Mouse (Mus musculus): ENCODE measurements around the gene Hamp.
A peak's percentile ranks its signal among the peaks of the same experiment; 100 is the strongest.

Gene Hamp

DNA sequence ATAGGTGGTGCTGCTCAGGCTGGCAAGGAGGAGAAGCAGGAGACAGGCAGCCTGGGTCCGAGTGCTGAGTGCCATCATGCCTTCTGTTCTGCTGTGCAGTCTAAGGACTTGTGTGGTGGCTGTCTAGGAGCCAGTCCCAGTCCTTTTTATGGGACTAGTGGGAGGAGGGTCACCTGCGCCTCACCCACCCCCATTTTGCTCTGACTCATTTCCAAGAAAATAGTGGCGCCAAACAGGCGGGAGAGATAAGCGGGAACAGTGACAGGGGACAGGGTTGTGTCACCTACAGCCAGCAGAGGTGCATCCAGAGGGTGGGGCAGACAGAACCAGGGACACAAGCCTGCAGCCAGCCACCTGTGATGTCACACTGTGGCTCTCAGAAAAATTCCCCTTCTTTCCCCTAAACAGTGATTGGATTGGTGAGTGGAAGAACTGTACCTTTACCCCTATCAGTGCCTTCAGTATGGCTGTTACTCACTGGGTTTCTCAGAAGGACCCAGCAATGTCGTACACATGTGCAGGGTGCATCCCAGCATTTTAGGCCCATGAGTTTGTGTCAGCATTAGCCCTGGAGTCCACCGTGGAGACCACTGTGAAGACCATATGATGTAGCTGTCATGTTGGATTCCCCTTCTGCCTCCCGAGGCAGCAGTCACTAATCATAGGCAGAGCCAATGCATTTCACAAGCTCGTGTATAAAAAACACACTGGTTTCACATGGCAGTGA, at the start of gene Hamp:
Gene Hamp, minus strand, starts transcription at position 124 of the 727 bp plus-strand sequence.
- DNase-seq (ENCODE audit: low spot score in 2 of 2), result no peak

DNA sequence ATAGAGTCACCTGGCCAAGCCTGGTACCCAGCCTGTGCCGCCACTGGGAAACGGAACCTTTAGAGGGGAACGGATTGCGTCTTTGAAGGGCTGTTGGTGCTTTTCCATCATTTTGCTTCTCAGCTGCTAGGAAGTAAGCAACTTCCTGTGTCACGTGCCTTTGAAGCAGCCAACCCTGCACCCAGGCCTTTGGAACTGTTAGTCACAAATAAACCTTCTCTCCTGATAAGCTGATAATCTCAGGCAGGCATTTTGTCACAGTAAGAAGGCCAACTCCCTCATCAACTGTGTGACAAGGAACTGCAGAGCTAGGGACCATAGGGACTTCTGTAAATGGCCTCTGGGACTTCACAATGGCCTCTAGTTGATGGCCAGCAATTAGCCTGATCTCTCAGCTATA, 48.3 kb upstream of the Hamp start:
- no peak for DNase-seq (ENCODE audit: low spot score in 2 of 2)

DNA sequence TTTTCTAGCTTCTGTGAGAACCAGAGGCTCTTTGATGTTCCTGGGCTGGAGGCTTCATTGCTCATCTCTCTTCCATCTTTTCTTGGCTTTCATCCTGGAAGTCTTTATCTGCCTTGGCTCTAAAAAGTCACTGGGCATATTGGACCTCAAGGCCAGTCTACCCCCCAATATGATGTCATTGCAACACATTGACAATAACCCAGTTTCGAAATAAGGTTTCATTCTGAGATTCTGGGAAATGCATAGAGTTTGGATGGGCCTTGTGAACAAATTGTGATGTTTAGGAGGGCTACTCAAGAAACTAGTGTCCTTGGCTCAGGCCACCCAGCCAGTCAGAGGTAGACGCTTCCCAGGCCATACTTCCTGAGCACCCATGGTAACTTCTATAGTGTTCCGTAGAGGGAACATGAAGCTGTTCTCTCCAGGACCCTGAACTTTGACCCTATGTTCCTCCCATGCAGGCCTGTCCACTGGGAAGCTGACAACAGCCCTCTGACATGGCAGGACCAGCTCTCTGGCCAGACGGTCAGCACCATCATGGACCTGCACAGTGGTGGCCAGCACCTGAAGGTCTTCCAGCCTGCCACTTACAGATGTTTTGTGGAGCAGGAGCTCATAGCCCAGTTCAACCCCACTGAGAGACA, 44.8 kb upstream of the Hamp start:
- DNase-seq (ENCODE audit: low spot score in 2 of 2), result no peak

DNA sequence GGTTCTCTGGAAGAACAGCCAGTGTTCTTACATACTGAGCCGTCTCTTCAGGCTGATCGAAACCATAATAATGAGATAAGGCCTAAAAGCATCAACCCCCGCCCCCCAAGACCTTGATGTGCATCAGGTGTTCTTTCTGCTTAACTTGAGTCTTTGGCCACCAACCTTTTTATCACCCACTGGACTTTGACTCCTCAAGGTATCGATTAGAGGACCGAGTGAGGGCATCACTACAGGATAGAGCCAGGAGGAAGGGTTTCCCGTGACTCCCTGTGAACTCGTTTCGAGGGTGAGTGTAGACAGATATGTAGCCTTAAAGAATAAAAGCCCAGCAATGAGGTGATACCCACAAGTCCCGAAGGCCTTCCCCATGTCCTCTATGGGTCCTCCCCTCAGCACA, 41.5 kb upstream of the Hamp start:
- no peak for DNase-seq (ENCODE audit: low spot score in 2 of 2)

DNA sequence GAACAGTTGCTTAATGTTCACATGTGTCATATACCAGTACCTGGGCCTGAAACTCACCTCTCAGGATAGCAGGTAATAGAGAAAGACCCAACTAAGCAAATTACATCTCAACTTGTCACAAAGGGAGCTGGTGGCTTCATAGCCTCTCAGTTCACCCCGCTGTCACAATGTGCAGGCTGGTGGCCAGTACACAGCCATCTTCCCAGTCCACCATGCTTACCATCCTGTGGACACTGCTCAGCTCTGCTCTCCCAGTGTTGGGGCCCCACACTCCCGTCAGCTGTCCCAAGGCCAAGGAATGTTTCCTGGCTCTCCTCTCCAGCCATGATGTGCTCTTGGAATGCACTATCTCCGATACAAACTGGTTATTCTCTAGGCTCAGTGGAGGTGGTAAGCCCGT, 37.9 kb upstream of the Hamp start:
- DNase-seq (ENCODE audit: low spot score in 2 of 2), result no peak

DNA sequence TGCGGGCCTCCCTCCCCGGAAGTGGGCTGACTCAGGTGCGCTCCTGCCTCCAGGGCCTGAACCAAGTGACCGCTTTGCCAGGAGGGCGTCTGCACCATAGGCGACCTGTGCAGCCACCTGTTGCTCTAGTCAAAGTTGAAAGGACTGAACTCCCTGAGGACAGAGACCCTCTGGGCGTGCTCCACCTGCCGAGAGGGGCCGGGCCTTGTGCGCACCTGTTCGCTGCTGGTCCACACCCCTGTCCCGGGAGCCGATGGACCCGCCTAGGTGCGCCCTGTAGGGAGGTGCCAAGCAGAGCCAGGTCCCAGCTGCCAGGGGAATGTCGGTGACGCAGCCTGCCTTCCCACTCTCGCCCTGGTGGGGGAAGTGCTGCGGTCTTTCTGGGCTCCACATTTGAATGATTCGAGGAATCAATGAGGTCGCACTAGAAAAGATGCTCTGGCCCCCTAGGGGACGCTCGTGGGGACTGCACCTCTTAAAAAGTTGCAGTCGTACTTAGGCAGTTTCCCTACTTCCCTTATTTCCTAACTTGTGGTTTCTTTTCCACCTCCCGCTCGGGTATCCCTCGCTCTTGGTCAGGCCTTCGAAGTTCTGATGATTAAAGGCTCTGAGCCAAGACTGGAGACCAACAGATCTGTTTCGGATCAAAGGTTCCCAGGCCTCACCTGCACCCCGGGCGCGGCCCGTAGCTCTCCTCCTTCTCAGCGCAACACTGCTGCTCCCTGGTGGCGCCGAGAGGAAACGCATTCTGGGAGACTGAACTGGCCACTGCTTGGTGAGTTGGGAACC, 29.9 kb upstream of the Hamp start, which contains the start of gene Fam187b:
Gene Fam187b, plus strand, starts transcription at position 290 of the 789 bp plus-strand sequence.
- DNase-seq (ENCODE audit: low spot score in 2 of 2), result peak; percentile 83 to 87

DNA sequence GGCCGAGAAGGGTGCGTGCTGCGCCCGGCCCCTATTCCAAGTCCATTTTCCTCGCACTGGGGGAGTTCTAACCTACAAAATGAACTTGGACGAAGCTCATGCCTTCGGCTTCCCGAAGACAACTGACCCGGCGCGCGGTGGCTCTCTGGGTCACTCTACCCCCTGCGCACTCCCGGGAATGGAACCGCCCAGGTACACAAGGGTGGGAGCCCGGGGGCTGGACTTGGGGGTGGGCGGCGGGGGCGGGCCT, 29.3 kb upstream of the Hamp start, which contains the start of gene Lsr:
Gene Lsr, minus strand, starts transcription at position 214 of the 250 bp plus-strand sequence.
- no peak for DNase-seq (ENCODE audit: low spot score in 2 of 2)

DNA sequence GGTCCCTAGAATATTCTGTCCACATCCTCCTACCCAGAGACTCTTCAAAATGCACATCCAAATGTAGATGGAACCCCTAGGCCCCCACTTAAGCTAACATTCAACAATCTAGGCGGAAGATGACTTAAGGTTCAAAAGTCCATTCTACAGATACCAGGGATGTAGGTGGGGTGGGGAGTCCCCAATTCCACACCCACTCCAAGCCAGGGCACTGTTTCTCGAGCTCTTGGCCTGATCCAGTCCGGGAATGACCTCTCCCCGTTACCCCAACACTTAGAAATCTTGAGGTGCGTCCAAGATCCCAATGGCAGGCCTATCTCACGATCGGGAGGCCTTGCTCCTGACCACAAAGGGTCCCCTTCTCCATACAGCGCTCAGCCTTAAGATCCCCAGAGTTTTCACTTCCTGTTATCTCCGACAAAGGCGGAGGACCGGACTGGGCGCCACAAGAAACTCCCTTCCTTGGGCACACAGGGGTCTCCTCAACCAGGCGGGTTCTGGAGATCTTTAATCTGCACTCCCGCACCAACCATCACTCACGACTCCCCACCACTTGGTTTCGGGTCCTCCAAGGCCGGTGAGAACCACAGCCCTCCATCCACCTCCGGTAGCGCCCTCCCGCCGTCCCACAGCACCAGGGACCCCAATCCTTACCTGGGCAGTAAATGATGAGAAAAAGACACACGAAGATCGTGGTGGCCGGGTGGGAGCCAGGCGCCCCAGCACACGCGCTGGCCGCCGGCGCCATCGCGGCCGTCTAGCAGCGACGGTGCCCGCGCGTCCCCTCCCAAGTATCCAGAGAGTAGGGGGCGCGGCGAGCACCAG, 28.8 kb upstream of the Hamp start:
- DNase-seq (ENCODE audit: low spot score in 2 of 2), result no peak

DNA sequence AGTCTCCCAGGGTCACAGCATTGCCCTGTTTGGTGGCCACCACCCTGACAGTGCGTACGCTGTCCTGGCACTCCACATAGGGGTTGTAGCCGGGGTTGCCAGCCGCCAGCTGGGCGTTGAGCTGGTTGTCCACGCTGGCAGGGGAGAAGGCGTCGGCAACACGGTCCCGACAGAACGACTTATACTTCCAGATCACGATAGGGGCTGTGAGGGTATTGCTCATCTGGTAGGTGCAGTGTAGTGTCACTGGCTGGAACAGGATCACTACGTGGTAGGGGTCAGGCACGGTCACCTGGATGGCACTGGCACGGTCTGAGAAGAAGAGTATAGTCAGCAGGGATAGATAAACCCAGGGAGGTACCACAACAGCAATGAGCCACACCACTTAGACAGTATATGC, 28.1 kb upstream of the Hamp start:
- no peak for DNase-seq (ENCODE audit: low spot score in 2 of 2)

DNA sequence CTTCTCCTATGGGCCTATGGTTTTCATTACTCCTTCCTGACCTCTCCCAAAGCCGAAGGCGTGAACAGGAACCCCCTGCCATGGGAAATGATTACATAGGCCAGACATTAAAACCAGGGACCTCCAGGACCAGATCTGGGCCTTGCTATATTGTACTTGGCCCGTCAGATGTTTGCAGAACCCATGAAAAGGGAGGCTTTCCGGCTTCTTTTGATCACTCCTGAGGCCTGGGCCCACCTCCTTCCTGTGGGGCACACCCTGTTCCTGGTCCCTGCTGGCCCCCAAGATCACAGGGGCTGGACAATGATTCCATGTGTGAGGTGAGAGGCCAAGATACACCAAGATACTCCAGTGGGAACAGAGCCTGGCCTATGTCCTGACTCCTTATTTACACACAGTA, 25.3 kb upstream of the Hamp start:
- no peak for DNase-seq (ENCODE audit: low spot score in 2 of 2)

DNA sequence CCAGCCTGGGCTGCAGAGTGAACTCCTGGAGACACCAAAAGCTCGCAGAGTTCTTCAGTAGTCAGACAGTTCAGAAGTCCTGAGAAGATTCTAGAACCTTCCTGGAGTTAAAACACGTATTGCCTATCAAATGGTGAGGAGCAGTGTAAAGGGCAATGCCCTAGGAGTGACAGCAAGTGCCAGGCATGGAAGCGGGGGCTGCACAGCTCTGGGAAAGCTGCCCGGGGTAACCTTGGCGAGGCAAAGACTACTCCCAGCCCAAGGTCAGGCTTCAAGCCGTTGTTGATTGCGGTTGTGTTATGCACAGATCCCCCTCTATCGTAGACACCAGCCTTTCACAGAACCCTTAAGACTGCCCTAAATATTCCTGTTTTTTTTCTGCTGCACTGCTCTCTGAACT, 24.8 kb upstream of the Hamp start:
- no peak for DNase-seq (ENCODE audit: low spot score in 2 of 2)

DNA sequence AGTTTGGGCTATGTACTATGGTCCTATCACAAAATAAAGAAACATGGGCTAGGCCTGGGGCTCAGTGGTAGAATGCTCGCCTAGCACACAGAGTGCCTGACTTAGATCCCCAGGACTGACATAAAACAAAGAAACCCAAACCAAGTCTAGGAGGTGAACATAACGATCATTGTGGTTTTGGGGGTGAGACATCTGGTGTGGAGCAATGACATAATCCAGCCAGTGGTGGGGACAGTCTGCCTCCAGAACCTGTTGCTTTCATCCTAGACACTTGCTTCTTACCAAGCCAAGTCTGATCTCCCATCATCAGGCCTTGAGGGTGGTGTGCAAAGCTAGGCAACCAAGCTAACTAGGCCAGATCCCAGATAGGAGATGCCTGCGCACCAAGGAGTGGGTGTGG, 22.8 kb upstream of the Hamp start:
- DNase-seq (ENCODE audit: low spot score in 2 of 2), result no peak

DNA sequence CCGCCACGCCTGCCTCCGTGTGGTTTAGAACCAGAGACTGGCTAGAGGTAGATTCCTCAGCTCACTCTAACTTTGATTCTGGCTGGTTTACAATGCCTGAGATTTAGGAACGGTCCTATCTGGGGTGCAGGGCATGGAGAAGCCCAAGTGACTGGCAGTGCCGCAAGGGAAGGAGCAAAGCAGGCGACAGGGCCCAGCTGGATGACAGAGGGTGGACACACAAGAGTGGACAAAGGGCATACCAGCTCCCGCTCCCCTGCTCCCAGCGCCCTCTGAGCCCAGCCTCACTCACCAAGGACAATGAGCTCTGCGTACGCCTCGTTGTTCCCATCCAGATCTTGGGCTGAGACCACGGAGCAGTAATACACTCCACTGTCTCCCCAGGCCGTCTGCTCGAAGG, 21.8 kb upstream of the Hamp start:
- DNase-seq (ENCODE audit: low spot score in 2 of 2), result no peak

DNA sequence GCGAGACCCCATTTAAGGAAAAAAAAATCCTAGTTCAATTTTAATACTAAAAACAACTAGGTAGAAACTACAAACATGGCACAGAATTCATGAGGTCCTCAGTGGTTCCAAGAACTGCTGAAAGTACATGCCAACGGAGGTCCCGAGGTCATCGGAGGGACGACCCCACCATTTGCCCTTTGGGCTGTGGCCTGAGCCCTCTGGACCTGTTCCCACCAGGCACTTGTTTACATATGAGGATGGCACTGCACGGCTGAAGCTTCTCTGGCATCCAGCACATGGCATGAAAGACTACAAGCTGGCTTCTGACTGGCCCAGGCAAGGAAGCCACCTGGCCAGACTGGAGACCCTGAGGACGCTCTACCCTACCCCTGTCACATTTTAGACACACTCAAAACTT, 20.5 kb upstream of the Hamp start:
- DNase-seq (ENCODE audit: low spot score in 2 of 2), result no peak

DNA sequence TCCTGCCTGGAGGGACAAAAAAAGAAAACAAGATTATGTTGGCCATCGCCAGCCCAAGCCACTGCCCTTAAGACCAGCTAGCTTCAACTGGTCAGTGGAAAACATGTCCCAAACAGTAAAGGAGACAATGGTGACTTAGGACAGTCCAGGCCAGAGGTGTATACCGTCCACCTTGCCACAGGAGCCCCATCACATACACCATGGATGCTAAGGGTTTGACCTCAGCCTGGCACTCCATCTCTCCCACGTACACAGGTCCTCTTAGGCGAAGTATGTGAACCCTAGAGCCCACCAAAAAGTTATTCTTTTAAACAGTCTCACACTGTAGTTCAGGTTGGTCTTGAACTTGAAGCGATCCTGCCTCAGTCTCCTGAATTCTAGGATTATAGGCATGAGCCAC, 19.0 kb upstream of the Hamp start:
- DNase-seq (ENCODE audit: low spot score in 2 of 2), result no peak

DNA sequence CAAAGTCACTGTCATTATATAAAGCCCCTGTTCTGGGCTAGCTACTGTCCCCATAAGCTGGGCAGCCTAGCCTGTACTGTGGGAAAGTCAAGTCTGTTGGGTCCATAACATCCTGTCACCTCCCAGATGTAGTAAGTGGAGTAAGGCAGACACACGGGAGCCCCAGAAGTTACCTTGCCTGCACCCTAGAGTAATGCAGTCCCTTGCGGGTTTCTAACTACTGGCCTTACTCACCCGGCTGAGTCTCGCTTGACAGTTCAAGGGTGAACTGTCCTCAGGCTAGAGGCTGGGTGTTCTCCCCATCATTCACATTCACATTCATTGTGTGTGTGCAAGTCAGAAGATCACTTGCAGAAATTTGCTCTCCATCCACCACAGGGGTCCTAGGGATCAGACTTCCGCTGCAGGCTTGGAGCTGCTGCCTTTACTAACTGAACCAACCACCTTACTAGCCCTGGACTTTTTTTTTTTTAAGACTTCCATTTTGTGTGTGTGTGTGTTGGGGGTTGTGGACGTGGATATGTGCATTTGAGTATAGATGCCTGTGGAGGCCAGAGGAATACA, 16.0 kb upstream of the Hamp start:
- no peak for DNase-seq (ENCODE audit: low spot score in 2 of 2)

DNA sequence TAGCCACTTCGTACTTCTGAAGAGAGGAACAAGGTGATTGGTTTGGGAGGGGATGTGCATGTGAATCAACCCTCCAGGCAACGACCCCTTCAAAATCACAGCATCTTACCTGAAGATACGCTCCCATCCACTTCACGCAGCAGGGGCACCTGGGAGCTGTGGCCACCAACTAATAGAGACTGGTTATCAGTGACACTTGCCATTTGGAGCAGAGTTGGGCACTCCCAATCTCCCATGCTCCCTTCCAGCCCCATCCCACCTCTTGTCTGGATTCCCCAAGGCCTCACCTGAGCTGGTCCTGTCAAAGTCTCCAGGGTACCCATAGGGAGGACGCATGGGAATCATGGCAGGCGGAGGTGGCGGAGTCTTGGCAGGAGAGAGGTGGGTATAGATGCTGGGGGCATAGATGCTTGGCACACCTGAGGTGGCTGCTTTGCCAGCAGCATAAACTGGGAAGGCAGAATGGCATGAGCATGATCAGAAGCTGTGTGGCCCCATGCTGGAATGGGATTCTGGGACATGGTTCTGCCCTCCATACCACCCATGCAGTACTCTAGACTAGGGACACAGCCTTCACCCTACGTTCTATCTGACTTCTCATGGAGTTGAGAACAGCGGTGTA, 15.1 kb upstream of the Hamp start:
- DNase-seq (ENCODE audit: low spot score in 2 of 2), result no peak

DNA sequence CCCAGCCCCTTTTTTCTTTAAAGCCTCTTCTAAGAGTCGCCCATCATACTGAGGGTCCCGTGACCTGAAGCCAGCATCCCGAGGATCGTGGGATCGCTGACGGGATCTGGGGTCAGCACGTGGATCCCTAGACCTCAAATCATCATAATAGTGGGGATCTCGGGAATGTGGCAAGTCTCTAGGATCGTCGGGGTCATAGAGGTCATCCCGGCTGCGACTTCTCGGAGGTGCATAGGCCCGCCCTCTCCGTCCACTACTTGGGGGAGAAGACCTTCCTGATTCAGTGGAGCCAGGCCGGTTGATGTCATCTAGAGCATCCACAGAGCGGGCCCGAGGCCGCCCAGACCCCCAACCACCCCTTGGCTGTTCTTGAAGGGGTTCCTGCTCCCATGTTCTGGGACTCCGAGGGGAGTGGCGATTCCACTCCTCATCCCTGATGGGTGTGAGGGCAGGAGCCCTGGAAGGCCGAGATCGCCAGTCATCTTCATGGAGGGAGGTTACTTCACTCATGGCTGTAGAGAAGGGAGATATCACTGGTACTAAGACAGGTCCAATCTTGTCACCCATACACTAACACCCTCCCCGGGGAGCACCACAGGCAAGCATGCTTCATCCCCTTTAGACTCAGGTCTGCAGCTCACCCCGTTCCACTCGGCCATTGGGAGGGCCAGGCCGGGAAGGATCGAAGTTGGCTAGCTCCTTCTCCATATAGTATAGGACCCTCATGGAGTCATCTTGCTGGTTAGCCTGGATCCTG, 14.5 kb upstream of the Hamp start:
- peak in 1 of 2 experiments; percentile 14 for DNase-seq (ENCODE audit: low spot score in 2 of 2)

DNA sequence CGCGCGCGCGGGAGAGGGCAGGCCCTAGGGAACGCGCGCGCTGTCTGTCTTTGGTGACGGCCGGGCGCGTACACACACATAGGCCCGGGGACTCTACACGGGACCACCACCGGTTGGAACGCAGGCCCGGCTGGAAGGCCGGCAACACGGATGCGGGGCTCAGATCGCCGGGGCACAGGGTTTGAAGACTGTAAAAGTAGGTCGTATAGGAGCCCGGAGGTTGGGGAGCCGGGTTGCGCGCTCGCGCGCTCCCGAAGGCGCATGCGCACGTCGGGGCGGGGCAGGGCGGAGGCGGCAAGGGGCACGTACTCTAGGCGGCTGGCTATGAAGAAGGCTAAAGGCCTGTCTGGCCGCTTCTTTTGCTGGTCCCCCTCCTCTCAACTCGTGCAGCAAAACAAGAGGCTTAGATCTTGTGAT, 13.5 kb upstream of the Hamp start:
- peak; percentile 89 to 90 for DNase-seq (ENCODE audit: low spot score in 2 of 2)

DNA sequence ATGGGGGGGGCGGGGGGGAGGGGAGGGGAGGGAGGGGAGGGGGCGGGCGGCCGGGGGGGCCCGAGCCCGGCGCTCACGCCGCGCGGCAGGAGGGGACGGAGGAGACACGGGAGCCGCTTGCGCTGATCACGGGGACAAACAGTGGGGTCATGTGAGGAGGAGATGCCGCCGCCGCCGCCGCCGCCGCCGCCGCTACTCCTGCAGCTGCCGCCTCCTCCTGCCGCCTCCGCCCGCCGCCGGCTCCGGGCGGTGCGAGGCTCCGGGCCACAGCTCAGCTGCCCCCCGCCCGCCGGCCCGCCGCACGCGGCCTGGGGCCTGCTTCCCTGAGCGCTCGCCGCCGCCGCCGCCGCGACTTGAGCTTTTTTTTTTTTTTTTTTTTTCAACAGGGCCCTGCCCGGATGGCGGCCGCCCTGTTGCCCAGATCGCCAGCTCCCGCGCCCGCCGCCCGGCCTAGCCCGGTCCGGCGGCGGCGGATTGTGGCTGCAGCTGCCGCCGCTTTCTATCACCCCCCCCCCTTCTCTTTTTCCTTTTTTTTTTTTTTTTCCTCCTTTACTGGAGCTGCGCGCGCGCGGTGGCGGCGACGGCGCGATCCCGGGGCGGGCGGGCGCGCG, 13.0 kb upstream of the Hamp start, which contains the start of gene Usf2:
Gene Usf2, minus strand, starts transcription at position 48 of the 611 bp plus-strand sequence.
- peak; percentile 81 to 84 for DNase-seq (ENCODE audit: low spot score in 2 of 2)

All from spleen, postnatal 36 days (tissue).